Mouse (Mus musculus): ENCODE measurements around the gene Mapk3. TPM values are rescaled to one million over a fixed set of nuclear protein-coding genes. Genes with fewer than 3 reads are reported as not detected.

Gene Mapk3
- total and polyA plus RNA-seq, 2 experiments: 10.4 to 70.7 TPM

GRCm38 (mm10) chr7:126803181-126803580, 43.8 kb downstream of the Mapk3 start:
- no peaks in the 10 kb centered on the region for H3K4me1 ChIP-seq (ENCODE audit: control insufficient read depth, insufficient read depth, low read length)
- no peak for DNase-seq (ENCODE audit: extremely low read depth, low read depth, low spot score)
- H3K27ac ChIP-seq (replicated peaks; ENCODE audit: insufficient read depth, low read depth, low read length): no peak overlapping the region
- H3K9ac ChIP-seq (ENCODE audit: low read depth, low read length): no peak overlapping the region
- H3K36me3 ChIP-seq (ENCODE audit: control insufficient read depth, insufficient read depth, low read length): no peaks in the 10 kb centered on the region
- TF ChIP-seq CTCF (IDR thresholded peaks at IDR 0.05; ENCODE audit: low read depth, low read length) (no peak), POLR2A (IDR thresholded peaks at IDR 0.05; ENCODE audit: extremely low read depth, insufficient read depth, low read length) (no peak)
- no peaks in the 10 kb centered on the region for H3K27me3 ChIP-seq (ENCODE audit: control insufficient read depth, insufficient read depth, low read length)
- peaks cover 3% of the 10 kb centered on the region; the same call in 1 of the 2 replicates for H3K79me2 ChIP-seq (ENCODE audit: control insufficient read depth, insufficient read depth, low read length)
- WGBS: 90% methylated on average over 6 of the region's 6 CpGs
- H3K4me3 ChIP-seq (ENCODE audit: insufficient read depth, low read depth, low read length): no peak overlapping the region

GRCm38 (mm10) chr7:126803751-126804150, 44.4 kb downstream of the Mapk3 start:
- H3K27ac ChIP-seq (replicated peaks; ENCODE audit: insufficient read depth, low read depth, low read length): no peak overlapping the region
- no peak overlapping the region for H3K9ac ChIP-seq (ENCODE audit: low read depth, low read length)
- peaks cover 1% of the 10 kb centered on the region; the same call in 1 of the 2 replicates for H3K79me2 ChIP-seq (ENCODE audit: control insufficient read depth, insufficient read depth, low read length)
- H3K4me3 ChIP-seq (ENCODE audit: insufficient read depth, low read depth, low read length): no peak overlapping the region
- H3K4me1 ChIP-seq (ENCODE audit: control insufficient read depth, insufficient read depth, low read length): no peaks in the 10 kb centered on the region
- no peaks in the 10 kb centered on the region for H3K36me3 ChIP-seq (ENCODE audit: control insufficient read depth, insufficient read depth, low read length)
- no peaks in the 10 kb centered on the region for H3K27me3 ChIP-seq (ENCODE audit: control insufficient read depth, insufficient read depth, low read length)
- TF ChIP-seq POLR2A (IDR thresholded peaks at IDR 0.05; ENCODE audit: extremely low read depth, insufficient read depth, low read length) (no peak), CTCF (IDR thresholded peaks at IDR 0.05; ENCODE audit: low read depth, low read length) (no peak)
- DNase-seq (ENCODE audit: extremely low read depth, low read depth, low spot score): no peak

- H3K9ac ChIP-seq (ENCODE audit: low read depth, low read length): no peak overlapping the region
- no peaks in the 10 kb centered on the region for H3K79me2 ChIP-seq (ENCODE audit: control insufficient read depth, insufficient read depth, low read length)
- H3K36me3 ChIP-seq (ENCODE audit: control insufficient read depth, insufficient read depth, low read length): no peaks in the 10 kb centered on the region
- H3K27ac ChIP-seq (replicated peaks; ENCODE audit: insufficient read depth, low read depth, low read length): no peak overlapping the region
- no peaks in the 10 kb centered on the region for H3K27me3 ChIP-seq (ENCODE audit: control insufficient read depth, insufficient read depth, low read length)
- no peaks in the 10 kb centered on the region for H3K4me1 ChIP-seq (ENCODE audit: control insufficient read depth, insufficient read depth, low read length)
- 43% methylated on average over 6 of the region's 6 CpGs for WGBS
- DNase-seq (ENCODE audit: extremely low read depth, low read depth, low spot score): peak; percentile 73
- no peak for TF ChIP-seq POLR2A (IDR thresholded peaks at IDR 0.05; ENCODE audit: extremely low read depth, insufficient read depth, low read length)
- TF ChIP-seq CTCF (IDR thresholded peaks at IDR 0.05; ENCODE audit: low read depth, low read length): no peak
- H3K4me3 ChIP-seq (ENCODE audit: insufficient read depth, low read depth, low read length): no peak overlapping the region
Measured at GRCm38 (mm10) chr7:126806956-126807355, 47.6 kb downstream of the Mapk3 start.

GRCm38 (mm10) chr7:126807405-126807804, 48.0 kb downstream of the Mapk3 start:
- TF ChIP-seq POLR2A (IDR thresholded peaks at IDR 0.05; ENCODE audit: extremely low read depth, insufficient read depth, low read length) (no peak), CTCF (IDR thresholded peaks at IDR 0.05; ENCODE audit: low read depth, low read length) (no peak)

GRCm38 (mm10) chr7:126808703-126809455, 49.5 kb downstream of the Mapk3 start:
- peak; percentile 84 for DNase-seq (ENCODE audit: extremely low read depth, low read depth, low spot score)
- Histone ChIP-seq H3K27ac (replicated peaks; ENCODE audit: insufficient read depth, low read depth, low read length) (no peak overlapping the region), H3K4me1 (ENCODE audit: control insufficient read depth, insufficient read depth, low read length) (no peaks in the 10 kb centered on the region), H3K79me2 (ENCODE audit: control insufficient read depth, insufficient read depth, low read length) (no peaks in the 10 kb centered on the region), H3K4me3 (ENCODE audit: insufficient read depth, low read depth, low read length) (peak overlapping the region; percentile 66), H3K27me3 (ENCODE audit: control insufficient read depth, insufficient read depth, low read length) (no peaks in the 10 kb centered on the region), H3K36me3 (ENCODE audit: control insufficient read depth, insufficient read depth, low read length) (no peaks in the 10 kb centered on the region), H3K9ac (ENCODE audit: low read depth, low read length) (peak overlapping the region; percentile 68)
- TF ChIP-seq POLR2A (IDR thresholded peaks at IDR 0.05; ENCODE audit: extremely low read depth, insufficient read depth, low read length): no peak
- TF ChIP-seq CTCF (IDR thresholded peaks at IDR 0.05; ENCODE audit: low read depth, low read length): no peak
- 3% methylated on average over 43 of the region's 43 CpGs for WGBS

More at GRCm38 (mm10) chr7:126807405-126807804, 48.0 kb downstream of the Mapk3 start:
- H3K4me1 ChIP-seq (ENCODE audit: control insufficient read depth, insufficient read depth, low read length): no peaks in the 10 kb centered on the region
- H3K27ac ChIP-seq (replicated peaks; ENCODE audit: insufficient read depth, low read depth, low read length): no peak overlapping the region
- DNase-seq (ENCODE audit: extremely low read depth, low read depth, low spot score): no peak
- 80% methylated on average over 4 of the region's 4 CpGs for WGBS
- H3K79me2 ChIP-seq (ENCODE audit: control insufficient read depth, insufficient read depth, low read length): no peaks in the 10 kb centered on the region
- no peaks in the 10 kb centered on the region for H3K36me3 ChIP-seq (ENCODE audit: control insufficient read depth, insufficient read depth, low read length)
- no peaks in the 10 kb centered on the region for H3K27me3 ChIP-seq (ENCODE audit: control insufficient read depth, insufficient read depth, low read length)
- no peak overlapping the region for H3K9ac ChIP-seq (ENCODE audit: low read depth, low read length)
- no peak overlapping the region for H3K4me3 ChIP-seq (ENCODE audit: insufficient read depth, low read depth, low read length)

GRCm38 (mm10) chr7:126809723-126810369, 50.4 kb downstream of the Mapk3 start:
- Histone ChIP-seq H3K27me3 (ENCODE audit: control insufficient read depth, insufficient read depth, low read length) (no peaks in the 10 kb centered on the region), H3K9ac (ENCODE audit: low read depth, low read length) (no peak overlapping the region), H3K4me3 (ENCODE audit: insufficient read depth, low read depth, low read length) (no peak overlapping the region), H3K79me2 (ENCODE audit: control insufficient read depth, insufficient read depth, low read length) (no peaks in the 10 kb centered on the region), H3K27ac (replicated peaks; ENCODE audit: insufficient read depth, low read depth, low read length) (no peak overlapping the region), H3K36me3 (ENCODE audit: control insufficient read depth, insufficient read depth, low read length) (no peaks in the 10 kb centered on the region), H3K4me1 (ENCODE audit: control insufficient read depth, insufficient read depth, low read length) (no peaks in the 10 kb centered on the region)
- TF ChIP-seq CTCF (IDR thresholded peaks at IDR 0.05; ENCODE audit: low read depth, low read length) (no peak), POLR2A (IDR thresholded peaks at IDR 0.05; ENCODE audit: extremely low read depth, insufficient read depth, low read length) (no peak)
- 44% methylated on average over 5 of the region's 5 CpGs for whole genome bisulfite sequencing
- no peak for DNase-seq (ENCODE audit: extremely low read depth, low read depth, low spot score)

Other genes starting within 250 kb of the Mapk3 start
- gene Eif3c, start 193.2 kb upstream of the Mapk3 start, total RNA-seq (2014; rRNA removed): 79.4 and 85.6 TPM in 2 replicates
- 54.2 and 64.1 TPM in 2 replicates for gene Eif3c, start 193.2 kb upstream of the Mapk3 start, polyA plus RNA-seq (2012; rRNA removed)
- gene Apobr, start 174.7 kb upstream of the Mapk3 start, total RNA-seq (2014; rRNA removed): 0.74 and 1.6 TPM in 2 replicates
- 0.58 and 1.0 TPM in 2 replicates for gene Apobr, start 174.7 kb upstream of the Mapk3 start, polyA plus RNA-seq (2012; rRNA removed)
- gene Cln3, start 173.8 kb upstream of the Mapk3 start, total RNA-seq (2014; rRNA removed): 7.1 and 9.5 TPM in 2 replicates
- gene Cln3, start 173.8 kb upstream of the Mapk3 start, polyA plus RNA-seq (2012; rRNA removed): 40.9 and 57.0 TPM in 2 replicates
- gene Il27, start 164.7 kb upstream of the Mapk3 start, total RNA-seq (2014; rRNA removed): not detected in 2 replicates
- gene Il27, start 164.7 kb upstream of the Mapk3 start, polyA plus RNA-seq (2012; rRNA removed): 0.31 TPM in 1 of 2 replicates, not detected in the other
- gene Nupr1, start 128.7 kb upstream of the Mapk3 start, total RNA-seq (2014; rRNA removed): 3.0 and 3.2 TPM in 2 replicates
- 1.2 TPM in 2 replicates for gene Nupr1, start 128.7 kb upstream of the Mapk3 start, polyA plus RNA-seq (2012; rRNA removed)
- gene Sgf29, start 110.3 kb upstream of the Mapk3 start, total RNA-seq (2014; rRNA removed): 7.7 and 10.7 TPM in 2 replicates
- gene Sgf29, start 110.3 kb upstream of the Mapk3 start, polyA plus RNA-seq (2012; rRNA removed): 34.7 and 54.2 TPM in 2 replicates
- 661 and 727 TPM in 2 replicates for gene Sult1a1, start 83.2 kb upstream of the Mapk3 start, total RNA-seq (2014; rRNA removed)
- gene Sult1a1, start 83.2 kb upstream of the Mapk3 start, polyA plus RNA-seq (2012; rRNA removed): 566 and 586 TPM in 2 replicates
- gene Bola2, start 64.2 kb upstream of the Mapk3 start, total RNA-seq (2014; rRNA removed): 15.6 and 20.5 TPM in 2 replicates
- 35.6 and 37.7 TPM in 2 replicates for gene Bola2, start 64.2 kb upstream of the Mapk3 start, polyA plus RNA-seq (2012; rRNA removed)
- gene Slx1b, start 63.8 kb upstream of the Mapk3 start, total RNA-seq (2014; rRNA removed): 4.1 and 4.6 TPM in 2 replicates
- gene Slx1b, start 63.8 kb upstream of the Mapk3 start, polyA plus RNA-seq (2012; rRNA removed): 11.3 and 15.4 TPM in 2 replicates
- 7.7 and 9.0 TPM in 2 replicates for gene Coro1a, start 51.8 kb upstream of the Mapk3 start, total RNA-seq (2014; rRNA removed)
- 10.6 and 22.7 TPM in 2 replicates for gene Coro1a, start 51.8 kb upstream of the Mapk3 start, polyA plus RNA-seq (2012; rRNA removed)
- gene Gdpd3, start 6.7 kb downstream of the Mapk3 start, total RNA-seq (2014; rRNA removed): 0.46 and 2.3 TPM in 2 replicates
- 8.0 and 9.0 TPM in 2 replicates for gene Gdpd3, start 6.7 kb downstream of the Mapk3 start, polyA plus RNA-seq (2012; rRNA removed)
- 26.4 and 35.2 TPM in 2 replicates for gene Ypel3, start 17.4 kb downstream of the Mapk3 start, total RNA-seq (2014; rRNA removed)
- 119 and 144 TPM in 2 replicates for gene Ypel3, start 17.4 kb downstream of the Mapk3 start, polyA plus RNA-seq (2012; rRNA removed)
- gene Tbx6, start 21.9 kb downstream of the Mapk3 start, total RNA-seq (2014; rRNA removed): 0.13 and 0.18 TPM in 2 replicates
- gene Tbx6, start 21.9 kb downstream of the Mapk3 start, polyA plus RNA-seq (2012; rRNA removed): 0.71 and 1.1 TPM in 2 replicates
- 45.8 and 52.8 TPM in 2 replicates for gene Ppp4c, start 32.9 kb downstream of the Mapk3 start, total RNA-seq (2014; rRNA removed)
- 81.2 and 97.2 TPM in 2 replicates for gene Ppp4c, start 32.9 kb downstream of the Mapk3 start, polyA plus RNA-seq (2012; rRNA removed)
- gene Fam57b, start 38.1 kb downstream of the Mapk3 start, total RNA-seq (2014; rRNA removed): not detected in 2 replicates
- gene Fam57b, start 38.1 kb downstream of the Mapk3 start, polyA plus RNA-seq (2012; rRNA removed): 0.06 and 0.44 TPM in 2 replicates
- gene 4930451I11Rik, start 72.0 kb downstream of the Mapk3 start, total RNA-seq (2014; rRNA removed): not detected in 2 replicates
- gene 4930451I11Rik, start 72.0 kb downstream of the Mapk3 start, polyA plus RNA-seq (2012; rRNA removed): not detected in 2 replicates
- not detected in 2 replicates for gene Doc2a, start 87.8 kb downstream of the Mapk3 start, total RNA-seq (2014; rRNA removed)
- not detected in 2 replicates for gene Doc2a, start 87.8 kb downstream of the Mapk3 start, polyA plus RNA-seq (2012; rRNA removed)
- gene Hirip3, start 102.4 kb downstream of the Mapk3 start, total RNA-seq (2014; rRNA removed): 1.0 and 1.5 TPM in 2 replicates
- 1.00 and 2.4 TPM in 2 replicates for gene Hirip3, start 102.4 kb downstream of the Mapk3 start, polyA plus RNA-seq (2012; rRNA removed)
- 2.5 and 4.8 TPM in 2 replicates for gene Ino80e, start 102.8 kb downstream of the Mapk3 start, total RNA-seq (2014; rRNA removed)
- gene Ino80e, start 102.8 kb downstream of the Mapk3 start, polyA plus RNA-seq (2012; rRNA removed): 16.3 and 18.5 TPM in 2 replicates
- gene Taok2, start 125.1 kb downstream of the Mapk3 start, total RNA-seq (2014; rRNA removed): 20.5 and 21.7 TPM in 2 replicates
- 28.5 and 42.7 TPM in 2 replicates for gene Taok2, start 125.1 kb downstream of the Mapk3 start, polyA plus RNA-seq (2012; rRNA removed)
- 78.4 and 98.6 TPM in 2 replicates for gene Tmem219, start 163.3 kb downstream of the Mapk3 start, total RNA-seq (2014; rRNA removed)
- 94.9 and 120 TPM in 2 replicates for gene Tmem219, start 163.3 kb downstream of the Mapk3 start, polyA plus RNA-seq (2012; rRNA removed)
- gene Kctd13, start 169.3 kb downstream of the Mapk3 start, total RNA-seq (2014; rRNA removed): 2.1 and 3.4 TPM in 2 replicates
- gene Kctd13, start 169.3 kb downstream of the Mapk3 start, polyA plus RNA-seq (2012; rRNA removed): 5.8 and 7.6 TPM in 2 replicates
- not detected in 2 replicates for gene Asphd1, start 190.0 kb downstream of the Mapk3 start, total RNA-seq (2014; rRNA removed)
- gene Asphd1, start 190.0 kb downstream of the Mapk3 start, polyA plus RNA-seq (2012; rRNA removed): not detected in 2 replicates
- gene Sez6l2, start 191.0 kb downstream of the Mapk3 start, total RNA-seq (2014; rRNA removed): 0.20 and 0.28 TPM in 2 replicates
- gene Sez6l2, start 191.0 kb downstream of the Mapk3 start, polyA plus RNA-seq (2012; rRNA removed): 0.31 and 0.60 TPM in 2 replicates
- gene Cdipt, start 216.3 kb downstream of the Mapk3 start, total RNA-seq (2014; rRNA removed): 41.2 and 42.8 TPM in 2 replicates
- 137 and 141 TPM in 2 replicates for gene Cdipt, start 216.3 kb downstream of the Mapk3 start, polyA plus RNA-seq (2012; rRNA removed)
- gene Cdiptos, start 216.5 kb downstream of the Mapk3 start, total RNA-seq (2014; rRNA removed): 0.09 TPM in 1 of 2 replicates, not detected in the other
- gene Cdiptos, start 216.5 kb downstream of the Mapk3 start, polyA plus RNA-seq (2012; rRNA removed): 0.20 and 0.23 TPM in 2 replicates